Mouse (Mus musculus) gastrocnemius, postnatal 4 days (tissue): ENCODE measurements at regions not wholly inside any gene's neighbourhood (a gene's known extent, or its start where the extent isn't known, plus 50 kb on each side); places are given as distances from the start of the nearest gene placed in this dataset.
A peak's percentile ranks its signal among the peaks of the same experiment; 100 is the strongest.

ENCODE experiments used
- DNase-seq, 2 experiments: peaks; one replicate each; pipeline ENCODE4 v3.0.0; 2021 to 2022; ENCODE audit warnings: low spot score in 2 of 2, mixed read lengths in 2 of 2

DNA sequence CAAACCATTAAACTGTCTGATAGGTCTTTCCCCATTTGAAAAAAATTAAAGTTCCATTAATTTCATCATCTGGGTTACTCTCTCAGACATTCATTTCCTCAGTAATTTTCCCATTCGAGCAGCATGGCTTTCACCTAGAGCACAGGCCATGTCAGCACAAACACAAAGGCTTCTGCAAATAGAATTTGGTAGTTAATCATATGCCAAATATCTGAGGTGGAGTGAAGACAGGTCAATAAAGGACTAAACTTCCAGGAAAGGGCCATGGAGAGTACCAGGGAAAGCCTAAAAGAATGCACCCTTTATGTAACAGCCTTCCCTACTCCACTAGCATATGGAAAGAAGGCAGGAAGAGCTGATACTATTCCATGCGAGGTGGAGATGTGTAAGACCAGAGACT is 150.3 kb upstream of the Gimd1 start:
- DNase-seq = no peak

DNA sequence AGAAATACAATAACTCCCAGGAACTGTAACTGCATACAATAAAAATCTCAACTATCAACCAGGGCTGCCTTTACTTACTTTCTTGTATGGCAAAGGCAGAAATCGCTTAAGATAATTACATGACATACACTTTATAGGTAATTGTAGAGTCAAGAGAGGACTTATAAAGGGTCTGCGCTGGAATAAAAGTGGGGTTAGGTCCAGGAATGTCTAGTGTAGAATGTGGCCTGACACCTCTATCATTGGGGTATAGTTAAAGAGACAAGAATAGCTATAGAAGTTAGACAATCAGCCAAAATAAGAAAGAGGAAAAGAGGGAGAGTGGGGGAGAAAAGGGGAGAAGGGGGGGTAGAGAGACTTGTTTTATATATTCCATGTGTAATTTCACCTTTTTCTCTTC is 144.8 kb upstream of the Gimd1 start:
- DNase-seq = no peak

- no peak for DNase-seq
Measured at GRCm38 (mm10) chr3:132485553-132485952, 144.1 kb upstream of the Gimd1 start.

DNA sequence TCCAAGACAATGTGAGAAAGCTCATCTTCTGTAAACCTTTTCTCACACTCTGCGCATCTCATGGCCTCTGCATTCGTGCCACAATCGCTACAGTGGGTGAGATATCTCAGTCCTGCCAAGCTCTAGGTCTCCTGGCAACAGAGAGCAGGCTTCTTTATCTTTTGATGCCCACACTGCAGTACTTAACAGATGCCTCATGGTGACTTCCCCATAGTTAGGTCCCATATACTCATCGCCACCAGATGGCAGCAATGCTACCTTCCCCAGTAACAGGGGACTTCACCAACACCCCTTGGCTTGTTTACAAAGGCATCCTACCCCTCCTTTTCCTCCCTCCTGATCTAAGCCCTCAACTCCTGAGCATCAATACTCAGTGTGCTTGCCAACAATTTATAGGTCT is 123.5 kb upstream of the Gimd1 start:
- DNase-seq = peak; percentile 33 to 58

DNA sequence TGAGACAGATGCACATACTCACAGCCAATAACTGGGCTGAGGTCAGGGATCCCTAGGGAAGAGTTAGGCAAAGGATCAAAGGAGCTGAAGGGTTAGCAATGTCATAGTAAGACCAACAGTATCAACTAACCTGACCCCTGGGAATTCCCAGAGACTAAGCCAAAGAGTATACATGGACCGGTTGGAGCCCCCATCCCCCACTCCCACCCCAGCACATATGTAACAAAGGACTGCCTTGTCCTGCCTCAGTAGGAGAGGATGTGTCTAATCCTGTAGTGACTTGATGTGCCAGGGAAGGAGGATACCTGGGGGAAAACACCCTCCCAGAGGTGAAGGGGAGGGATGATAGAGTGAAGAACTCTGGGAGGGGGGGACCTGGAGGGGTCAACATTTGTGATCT is 119.4 kb upstream of the Gimd1 start:
- DNase-seq = no peak

GRCm38 (mm10) chr3:132512526-132513102 is 117.0 kb upstream of the Gimd1 start:
- DNase-seq = no peak

DNA sequence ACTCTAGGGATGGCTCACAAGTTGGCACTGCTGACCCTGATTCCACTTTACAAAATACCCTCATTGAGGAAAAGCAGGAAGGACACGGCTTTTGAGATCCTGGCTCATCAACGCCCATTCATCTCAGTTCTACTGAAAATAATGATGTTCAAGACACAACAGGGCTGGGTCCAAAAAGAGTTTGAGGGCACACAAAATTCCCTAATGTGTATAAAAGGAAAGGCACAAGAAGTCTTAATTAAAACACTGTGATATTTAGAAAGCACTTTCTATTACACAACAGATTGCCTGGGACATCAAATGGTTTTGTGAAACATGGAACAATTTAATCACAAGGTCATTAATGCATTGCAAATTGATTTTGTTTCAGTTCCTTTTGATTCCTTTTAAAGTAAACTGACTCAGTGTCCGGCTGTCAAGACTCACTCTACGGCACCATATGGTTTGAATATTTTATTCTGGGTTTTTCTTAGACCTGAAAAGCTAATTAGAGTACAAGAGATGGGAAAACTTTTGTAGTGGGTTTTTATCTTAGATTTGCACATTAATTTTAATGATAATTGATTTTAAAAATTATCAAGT is 96.2 kb upstream of the Gimd1 start:
- no peak for DNase-seq

GRCm38 (mm10) chr3:132539780-132540658 is 89.6 kb upstream of the Gimd1 start:
- DNase-seq = no peak

DNA sequence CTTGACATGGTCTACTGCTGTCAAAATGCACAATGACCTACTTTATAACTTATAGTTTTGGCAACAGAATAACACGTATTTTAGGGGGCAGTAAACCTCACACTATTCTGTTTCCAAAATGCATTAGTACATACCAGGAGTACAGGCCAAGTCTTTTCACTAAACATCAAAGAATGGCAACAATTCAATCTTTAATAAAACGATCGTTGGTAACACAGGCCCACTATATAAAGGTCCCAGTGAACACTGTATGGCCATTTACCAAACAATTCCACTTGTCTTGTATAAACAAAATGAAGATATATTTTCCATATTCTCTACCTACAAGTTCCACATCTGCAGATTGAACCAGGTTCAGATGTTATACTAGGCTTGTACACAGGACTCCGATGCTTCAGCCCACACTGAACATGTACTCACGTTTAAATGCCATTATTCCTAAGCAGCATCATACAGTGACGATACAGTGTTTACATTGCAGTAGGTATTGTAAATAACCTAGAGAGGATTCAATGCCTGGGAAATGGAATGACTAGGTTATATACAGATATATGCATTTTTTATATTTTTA is 78.3 kb upstream of the Gimd1 start:
- DNase-seq = no peak

GRCm38 (mm10) chr3:132565755-132566154 is 63.9 kb upstream of the Gimd1 start:
- no peak for DNase-seq

DNA sequence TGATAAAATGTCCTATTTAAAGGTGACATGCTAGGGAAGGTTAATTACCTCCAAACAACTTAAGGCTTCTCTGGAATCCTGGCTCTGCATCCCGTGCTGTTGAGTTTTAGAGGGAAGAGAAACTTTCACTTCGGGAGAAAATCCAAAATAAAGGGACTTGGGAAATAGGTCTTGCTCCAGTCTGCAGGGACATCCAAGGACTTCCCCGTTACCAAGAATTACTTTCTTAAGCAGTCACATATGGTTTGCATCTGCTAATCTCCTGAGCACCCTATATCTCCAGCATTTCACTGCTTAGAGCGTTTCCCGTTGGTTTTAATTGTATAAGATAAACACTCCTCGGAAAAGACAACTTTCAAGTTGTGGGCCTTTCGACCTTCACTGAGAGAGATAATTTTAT is 63.3 kb upstream of the Gimd1 start:
- DNase-seq = no peak
